Mouse (Mus musculus) spleen, adult 2 months (tissue): Measurements from ENCODE around the gene Iqsec2.

Experiments used
- CTCF ChIP-seq: fragments of 200-500 bp; IDR thresholded peaks from 2 replicates; pipeline ENCODE4 v1.5.1; 2011; ENCODE audit warnings: mild to moderate bottlenecking, inconsistent platforms; ENCODE audit not compliant: insufficient read depth, insufficient read length, insufficient replicate concordance; ENCODE audit errors: extremely low read depth
- POLR2A ChIP-seq: fragments of 200-500 bp; IDR thresholded peaks from 2 replicates; pipeline ENCODE4 v1.6.1; 2011; ENCODE audit warnings: low read depth, low read length, inconsistent platforms

GRCm38 (mm10) chrX:152187151-152187550 is 43.1 kb downstream of the Iqsec2 start:
- no peak for TF ChIP-seq POLR2A
- no peak for TF ChIP-seq CTCF
